Mouse (Mus musculus): ENCODE results near the gene Nat8f5. TPM values are rescaled to one million over a fixed set of nuclear protein-coding genes. Genes with fewer than 3 reads are reported as not detected.
"Not testable (repeated sequence)": the region's sequence is repeated elsewhere in the genome, so short reads cannot be mapped to it uniquely, and the experiment has no call there.

The Nat8f5 gene
- polyA plus RNA-seq, 1 experiment from 2014 or later: not detected

DNA sequence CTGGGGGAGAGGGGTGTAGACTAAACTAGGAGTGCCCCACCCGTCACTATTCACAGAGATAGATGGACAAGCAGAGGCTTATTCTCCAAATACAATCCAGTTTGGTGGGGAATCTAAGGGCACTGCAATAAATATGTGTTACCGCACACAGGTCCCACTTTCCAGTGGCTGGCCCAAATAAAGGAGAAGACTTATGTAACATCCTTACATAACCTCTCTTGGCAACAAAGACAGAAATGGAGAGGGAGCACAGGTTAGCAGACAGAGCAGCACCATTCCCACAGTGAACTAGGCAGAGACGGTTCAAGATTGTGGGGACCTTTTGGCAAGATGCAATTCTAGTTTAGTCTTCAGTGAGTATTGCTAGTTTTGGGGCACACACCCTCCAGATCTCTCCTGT lies 10.3 kb downstream of the Nat8f5 start:
- 90% methylated on average over 2 of the region's 3 CpGs for WGBS
- not testable (repeated sequence) for H3K9ac ChIP-seq (ENCODE audit: low read length); H3K27me3 ChIP-seq (ENCODE audit: control insufficient read depth, insufficient read depth, low read length); H3K4me1 ChIP-seq (ENCODE audit: control insufficient read depth, insufficient read depth, low read length); H3K4me2 ChIP-seq (ENCODE audit: low read depth, severe bottlenecking); ATAC-seq (ENCODE audit: insufficient number of reproducible peaks, low FRiP score, low TSS enrichment, low read depth); H3K4me3 ChIP-seq (ENCODE audit: low read depth, low read length); H3K27ac ChIP-seq (replicated peaks; ENCODE audit: low read depth, low read length); H3K36me3 ChIP-seq (ENCODE audit: control insufficient read depth, insufficient read depth, low read length); DNase-seq (ENCODE audit: low spot score); H3K9me3 ChIP-seq (ENCODE audit: control insufficient read depth, low read length)

- not testable (repeated sequence) for H3K9ac ChIP-seq (ENCODE audit: low read length); H3K4me3 ChIP-seq (ENCODE audit: low read depth, low read length); H3K27me3 ChIP-seq (ENCODE audit: control insufficient read depth, insufficient read depth, low read length); H3K4me1 ChIP-seq (ENCODE audit: control insufficient read depth, insufficient read depth, low read length); H3K36me3 ChIP-seq (ENCODE audit: control insufficient read depth, insufficient read depth, low read length); H3K9me3 ChIP-seq (ENCODE audit: control insufficient read depth, low read length); ATAC-seq (ENCODE audit: insufficient number of reproducible peaks, low FRiP score, low TSS enrichment, low read depth); DNase-seq (ENCODE audit: low spot score); H3K4me2 ChIP-seq (ENCODE audit: low read depth, severe bottlenecking); H3K27ac ChIP-seq (replicated peaks; ENCODE audit: low read depth, low read length)
- 97% methylated on average over 2 of the region's 3 CpGs for WGBS
Measured at GRCm38 (mm10) chr6:85809784-85810183, 11.0 kb downstream of the Nat8f5 start.

DNA sequence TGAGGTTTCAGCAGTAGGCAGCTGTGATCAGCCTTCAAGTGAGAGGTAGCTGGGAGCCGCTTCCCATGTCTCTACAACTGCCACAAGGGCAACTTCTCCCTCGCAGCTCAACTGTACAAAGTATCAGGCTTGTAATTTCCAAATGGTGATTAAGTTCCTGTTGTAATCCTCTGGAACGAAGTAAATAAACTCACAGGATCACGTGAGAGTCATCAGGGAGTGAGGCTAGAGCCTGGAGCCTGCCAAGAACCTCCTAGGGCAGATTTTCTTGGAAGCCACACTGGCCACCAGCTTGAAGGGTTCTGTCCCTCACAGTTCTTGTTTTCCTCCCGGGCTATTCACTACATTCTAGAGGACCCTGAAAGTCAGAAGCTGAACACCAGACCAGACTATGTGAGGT lies 17.6 kb downstream of the Nat8f5 start:
- not testable (repeated sequence) for DNase-seq (ENCODE audit: low spot score); H3K4me3 ChIP-seq (ENCODE audit: low read depth, low read length); H3K9me3 ChIP-seq (ENCODE audit: control insufficient read depth, low read length); H3K27me3 ChIP-seq (ENCODE audit: control insufficient read depth, insufficient read depth, low read length); H3K4me2 ChIP-seq (ENCODE audit: low read depth, severe bottlenecking); H3K9ac ChIP-seq (ENCODE audit: low read length); ATAC-seq (ENCODE audit: insufficient number of reproducible peaks, low FRiP score, low TSS enrichment, low read depth); H3K4me1 ChIP-seq (ENCODE audit: control insufficient read depth, insufficient read depth, low read length); H3K36me3 ChIP-seq (ENCODE audit: control insufficient read depth, insufficient read depth, low read length); H3K27ac ChIP-seq (replicated peaks; ENCODE audit: low read depth, low read length)
- WGBS: 71% methylated on average over 4 of the region's 5 CpGs

Small RNAs within 50 kb of the gene (microRNA-seq; reads per million reads assigned to microRNA genes)
- not detected for gene Mir6375

Other genes with a start within 250 kb of the Nat8f5 start
- 9.2 and 11.3 TPM in 2 replicates for gene Alms1, start 233.4 kb downstream of the Nat8f5 start, polyA plus RNA-seq (2014; fragmentation: Nextera tagmentation; extraction: Ambion mirVana)
- gene Nat8f7, start 107.8 kb downstream of the Nat8f5 start, polyA plus RNA-seq (2014; fragmentation: Nextera tagmentation; extraction: Ambion mirVana): not detected in 2 replicates
- 0.21 TPM in 1 of 2 replicates, not detected in the other for gene Nat8f3, start 55.2 kb downstream of the Nat8f5 start, polyA plus RNA-seq (2014; fragmentation: Nextera tagmentation; extraction: Ambion mirVana)
- not detected in 2 replicates for gene Nat8f6, start within 50 bp of the Nat8f5 start, polyA plus RNA-seq (2014; fragmentation: Nextera tagmentation; extraction: Ambion mirVana)
- not detected in 2 replicates for gene Nat8, start 11.1 kb upstream of the Nat8f5 start, polyA plus RNA-seq (2014; fragmentation: Nextera tagmentation; extraction: Ambion mirVana)
- not detected in 2 replicates for gene Nat8f2, start 48.2 kb upstream of the Nat8f5 start, polyA plus RNA-seq (2014; fragmentation: Nextera tagmentation; extraction: Ambion mirVana)
- 2.3 and 3.2 TPM in 2 replicates for gene Nat8f4, start 83.9 kb upstream of the Nat8f5 start, polyA plus RNA-seq (2014; fragmentation: Nextera tagmentation; extraction: Ambion mirVana)
- gene Tprkb, start 90.9 kb upstream of the Nat8f5 start, polyA plus RNA-seq (2014; fragmentation: Nextera tagmentation; extraction: Ambion mirVana): 25.3 and 29.0 TPM in 2 replicates
- 3.5 and 4.4 TPM in 2 replicates for gene Nat8f1, start 94.7 kb upstream of the Nat8f5 start, polyA plus RNA-seq (2014; fragmentation: Nextera tagmentation; extraction: Ambion mirVana)
- gene Dusp11, start 140.7 kb upstream of the Nat8f5 start, polyA plus RNA-seq (2014; fragmentation: Nextera tagmentation; extraction: Ambion mirVana): 44.7 and 50.6 TPM in 2 replicates
- gene Figla, start 195.2 kb upstream of the Nat8f5 start, polyA plus RNA-seq (2014; fragmentation: Nextera tagmentation; extraction: Ambion mirVana): not detected in 2 replicates
- gene Add2, start 207.7 kb upstream of the Nat8f5 start, polyA plus RNA-seq (2014; fragmentation: Nextera tagmentation; extraction: Ambion mirVana): 5.9 and 6.4 TPM in 2 replicates